Mouse (Mus musculus) midbrain, embryonic 10.5 days (tissue): ENCODE data around the gene Pgd. TPM values are rescaled to one million over a fixed set of nuclear protein-coding genes. Genes with fewer than 3 reads are reported as not detected.

Experiments
- DNase-seq: peaks from one replicate; pipeline ENCODE4 v3.0.0-alpha.2; 2017; ENCODE audit warnings: low spot score
- H3K27ac ChIP-seq: fragments of 300-500 bp; sonication (generic); replicated peaks from 2 replicates; pipeline ENCODE4 v1.5.1; 2016; ENCODE audit warnings: mild to moderate bottlenecking
- H3K27me3 ChIP-seq: fragments of 300-500 bp; sonication (generic); 2 replicates; pipeline ENCODE4 v1.6.1; 2016; ENCODE audit warnings: low read depth, mild to moderate bottlenecking; ENCODE audit not compliant: poor library complexity, severe bottlenecking
- H3K36me3 ChIP-seq: fragments of 300-500 bp; sonication (generic); 2 replicates; pipeline ENCODE4 v1.6.1; 2016; ENCODE audit warnings: mild to moderate bottlenecking, moderate library complexity
- H3K4me1 ChIP-seq: fragments of 300-500 bp; sonication (generic); 2 replicates; pipeline ENCODE4 v1.6.1; 2016
- H3K4me3 ChIP-seq: fragments of 300-500 bp; sonication (generic); 2 replicates; pipeline ENCODE4 v1.5.1; 2016; ENCODE audit warnings: mild to moderate bottlenecking, moderate library complexity
- H3K9me3 ChIP-seq: fragments of 300-500 bp; sonication (generic); replicated peaks from 2 replicates; pipeline ENCODE4 v1.6.1; 2016; ENCODE audit warnings: mild to moderate bottlenecking
- WGBS: fragments of 180-500 bp; shearing (Covaris S2); methylation state at CpG from one replicate; pipeline ENCODE4 v1.1.7; 2016; 5-methylcytosine and 5-hydroxymethylcytosine counted together
- polyA plus RNA-seq: library from polyadenylated mRNA; unstranded; fragments of >200 nt; fragmentation: Nextera tagmentation; extraction: Ambion mirVana; gene quantifications from 2 replicates; pipeline ENCODE4 v1.2.1, GENCODE M21; 2016

Pgd gene
- polyA plus RNA-seq, 1 experiment from 2014 or later, result 168 TPM

- H3K4me1 ChIP-seq, result peaks cover 23% of the 10 kb centered on the region
- no peak overlapping the region for H3K27ac ChIP-seq
- WGBS, result 73% methylated on average over 5 of the region's 5 CpGs
- H3K27me3 ChIP-seq, result no peaks in the 10 kb centered on the region
- no peak for DNase-seq
- H3K36me3 ChIP-seq, result peaks cover 61% of the 10 kb centered on the region
- no peaks in the 10 kb centered on the region for H3K9me3 ChIP-seq
- no peak overlapping the region for H3K4me3 ChIP-seq
Observed at GRCm38 (mm10) chr4:149164150-149164549, 2.4 kb downstream of the Pgd start.

- no peak for DNase-seq
- Histone ChIP-seq H3K27ac (no peak overlapping the region), H3K36me3 (peaks cover 70% of the 10 kb centered on the region), H3K27me3 (no peaks in the 10 kb centered on the region), H3K4me3 (no peak overlapping the region), H3K4me1 (peaks cover 23% of the 10 kb centered on the region), H3K9me3 (no peaks in the 10 kb centered on the region)
- WGBS, result 78% methylated on average over 1 of the region's 1 CpGs
Observed at GRCm38 (mm10) chr4:149163196-149163595, 3.4 kb downstream of the Pgd start.

- peaks cover 91% of the 10 kb centered on the region for H3K36me3 ChIP-seq
Observed at GRCm38 (mm10) chr4:149161166-149161565, 5.4 kb downstream of the Pgd start.

GRCm38 (mm10) chr4:149159891-149160290 is 6.7 kb downstream of the Pgd start:
- H3K4me3 ChIP-seq, result no peak overlapping the region
- no peaks in the 10 kb centered on the region for H3K27me3 ChIP-seq
- 90% methylated on average over 13 of the region's 13 CpGs for WGBS
- 0 out of 2 replicates have a peak, but pooled peaks cover 5% of the 10 kb centered on the region for H3K4me1 ChIP-seq
- peaks cover 98% of the 10 kb centered on the region for H3K36me3 ChIP-seq
- H3K27ac ChIP-seq, result no peak overlapping the region
- DNase-seq, result no peak
- no peaks in the 10 kb centered on the region for H3K9me3 ChIP-seq

More at GRCm38 (mm10) chr4:149161166-149161565, 5.4 kb downstream of the Pgd start:
- Histone ChIP-seq H3K4me1 (peaks cover 18% of the 10 kb centered on the region), H3K27me3 (no peaks in the 10 kb centered on the region), H3K27ac (no peak overlapping the region), H3K9me3 (no peaks in the 10 kb centered on the region), H3K4me3 (no peak overlapping the region)
- no peak for DNase-seq
- 95% methylated on average over 6 of the region's 6 CpGs for WGBS

GRCm38 (mm10) chr4:149159203-149159602 is 7.4 kb downstream of the Pgd start:
- WGBS, result 87% methylated on average over 2 of the region's 2 CpGs
- peaks cover 100% of the 10 kb centered on the region for H3K36me3 ChIP-seq

GRCm38 (mm10) chr4:149157415-149157973 is 9.1 kb downstream of the Pgd start:
- Histone ChIP-seq H3K9me3 (no peaks in the 10 kb centered on the region), H3K4me1 (no peaks in the 10 kb centered on the region), H3K27ac (no peak overlapping the region), H3K4me3 (no peak overlapping the region), H3K36me3 (peaks cover 100% of the 10 kb centered on the region), H3K27me3 (no peaks in the 10 kb centered on the region)
- DNase-seq, result no peak
- 95% methylated on average over 8 of the region's 8 CpGs for WGBS

More at GRCm38 (mm10) chr4:149159203-149159602, 7.4 kb downstream of the Pgd start:
- DNase-seq, result no peak
- Histone ChIP-seq H3K4me1 (0 out of 2 replicates have a peak, but pooled peaks cover 3% of the 10 kb centered on the region), H3K4me3 (no peak overlapping the region), H3K27me3 (no peaks in the 10 kb centered on the region), H3K9me3 (no peaks in the 10 kb centered on the region), H3K27ac (no peak overlapping the region)

GRCm38 (mm10) chr4:149155711-149156110 is 10.9 kb downstream of the Pgd start:
- Histone ChIP-seq H3K27ac (no peak overlapping the region), H3K36me3 (peaks cover 100% of the 10 kb centered on the region), H3K27me3 (no peaks in the 10 kb centered on the region), H3K4me1 (no peaks in the 10 kb centered on the region), H3K9me3 (no peaks in the 10 kb centered on the region), H3K4me3 (no peak overlapping the region)
- DNase-seq, result no peak
- WGBS, result 95% methylated on average over 6 of the region's 6 CpGs

GRCm38 (mm10) chr4:149154859-149155258 is 11.7 kb downstream of the Pgd start:
- Histone ChIP-seq H3K36me3 (peaks cover 100% of the 10 kb centered on the region), H3K9me3 (no peaks in the 10 kb centered on the region)
- WGBS, result 96% methylated on average over 7 of the region's 7 CpGs

GRCm38 (mm10) chr4:149150721-149151120 is 15.8 kb downstream of the Pgd start:
- Histone ChIP-seq H3K36me3 (peaks cover 68% of the 10 kb centered on the region), H3K4me3 (no peak overlapping the region), H3K4me1 (peaks cover 13% of the 10 kb centered on the region), H3K27me3 (no peaks in the 10 kb centered on the region), H3K27ac (no peak overlapping the region), H3K9me3 (no peaks in the 10 kb centered on the region)
- DNase-seq, result no peak
- 90% methylated on average over 11 of the region's 11 CpGs for WGBS

More at GRCm38 (mm10) chr4:149154859-149155258, 11.7 kb downstream of the Pgd start:
- Histone ChIP-seq H3K27ac (no peak overlapping the region), H3K4me1 (peaks cover 3% of the 10 kb centered on the region; the same call in 1 of the 2 replicates), H3K27me3 (no peaks in the 10 kb centered on the region), H3K4me3 (no peak overlapping the region)
- DNase-seq, result no peak

- H3K9me3 ChIP-seq, result no peaks in the 10 kb centered on the region
- H3K27ac ChIP-seq, result no peak overlapping the region
- H3K4me1 ChIP-seq, result peaks cover 14% of the 10 kb centered on the region
- H3K27me3 ChIP-seq, result no peaks in the 10 kb centered on the region
- no peak overlapping the region for H3K4me3 ChIP-seq
- peaks cover 64% of the 10 kb centered on the region for H3K36me3 ChIP-seq
- DNase-seq, result no peak
- WGBS, result 88% methylated on average over 11 of the region's 11 CpGs
Observed at GRCm38 (mm10) chr4:149150256-149150655, 16.3 kb downstream of the Pgd start.

- Histone ChIP-seq H3K9me3 (no peaks in the 10 kb centered on the region), H3K36me3 (peaks cover 57% of the 10 kb centered on the region), H3K27me3 (no peaks in the 10 kb centered on the region), H3K4me1 (peaks cover 21% of the 10 kb centered on the region), H3K27ac (0 out of 2 replicates have a peak overlapping the region, but pooled peaks have one; percentile 9), H3K4me3 (no peak overlapping the region)
- WGBS, result 76% methylated on average over 7 of the region's 7 CpGs
- no peak for DNase-seq
Observed at GRCm38 (mm10) chr4:149149611-149150010, 17.0 kb downstream of the Pgd start.

- Histone ChIP-seq H3K4me1 (peaks cover 22% of the 10 kb centered on the region), H3K27me3 (no peaks in the 10 kb centered on the region), H3K27ac (0 out of 2 replicates have a peak overlapping the region, but pooled peaks have one; percentile 9), H3K4me3 (no peak overlapping the region), H3K9me3 (no peaks in the 10 kb centered on the region), H3K36me3 (peaks cover 53% of the 10 kb centered on the region)
- 86% methylated on average over 9 of the region's 9 CpGs for WGBS
- DNase-seq, result no peak
Observed at GRCm38 (mm10) chr4:149149196-149149595, 17.4 kb downstream of the Pgd start.

- 83% methylated on average over 4 of the region's 4 CpGs for WGBS
- Histone ChIP-seq H3K27me3 (no peaks in the 10 kb centered on the region; the same call in 1 of the 2 replicates), H3K4me3 (no peak overlapping the region), H3K27ac (no peak overlapping the region), H3K4me1 (peaks cover 22% of the 10 kb centered on the region), H3K9me3 (no peaks in the 10 kb centered on the region), H3K36me3 (peaks cover 42% of the 10 kb centered on the region)
- DNase-seq, result no peak
Observed at GRCm38 (mm10) chr4:149148084-149148483, 18.5 kb downstream of the Pgd start.
